Mouse (Mus musculus): ENCODE results near the gene Pstk. TPM values are rescaled to one million over a fixed set of nuclear protein-coding genes. Genes with fewer than 3 reads are reported as not detected.
A peak's percentile ranks its signal among the peaks of the same experiment; 100 is the strongest.

Gene Pstk
- polyA plus RNA-seq, 1 experiment from 2014 or later, result 52.2 TPM

DNA sequence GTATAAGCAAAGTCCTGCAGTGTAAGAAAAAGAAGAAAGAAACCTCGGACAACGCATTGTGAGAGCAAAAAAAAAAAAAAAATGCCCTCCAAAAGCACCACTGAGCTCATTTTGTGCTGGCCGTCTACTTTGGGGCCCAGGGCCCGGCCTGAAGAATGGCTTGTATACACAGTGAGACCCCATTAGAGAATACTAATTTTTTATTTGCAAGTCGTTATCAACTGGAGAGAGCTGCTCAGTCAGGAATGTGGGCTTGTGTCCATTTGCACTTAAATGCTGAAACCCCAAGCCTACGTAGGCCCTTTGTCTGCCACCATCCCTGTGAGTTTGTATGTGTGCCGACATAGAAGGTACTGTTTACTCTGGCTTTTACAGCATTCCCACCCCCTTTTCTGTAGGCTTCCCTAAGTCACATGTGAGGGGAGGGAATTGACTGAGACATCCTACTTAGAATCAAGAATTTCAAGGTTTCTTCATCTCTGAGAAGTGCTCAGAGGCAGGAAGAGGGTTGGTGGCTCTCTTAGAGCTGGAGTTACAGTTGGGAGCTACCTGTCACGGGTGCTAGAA lies 33.4 kb upstream of the Pstk start:
- no peak overlapping the region for H3K27ac ChIP-seq (replicated peaks)

GRCm38 (mm10) chr7:131345856-131346541 lies 24.9 kb upstream of the Pstk start:
- DNase-seq (ENCODE audit: low spot score), result no peak

More for the DNA sequence above, 33.4 kb upstream of the Pstk start:
- 31% methylated on average over 8 of the region's 8 CpGs for WGBS
- Histone ChIP-seq H3K4me3 (ENCODE audit: low read depth, low read length) (no peak overlapping the region), H3K4me2 (replicated peaks; ENCODE audit: low read depth) (no peak overlapping the region), H3K27me3 (ENCODE audit: control insufficient read depth, insufficient read depth, low read length) (no peaks in the 10 kb centered on the region), H3K9me3 (ENCODE audit: control insufficient read depth, low read length) (no peaks in the 10 kb centered on the region), H3K36me3 (ENCODE audit: control insufficient read depth, insufficient read depth, low read length) (no peaks in the 10 kb centered on the region), H3K9ac (ENCODE audit: low read length) (no peak overlapping the region), H3K4me1 (replicated peaks; ENCODE audit: control insufficient read depth, insufficient read depth) (no peaks in the 10 kb centered on the region)
- TF ChIP-seq CTCF (IDR thresholded peaks at IDR 0.05; ENCODE audit: low read depth), result no peak
- TF ChIP-seq EP300 (optimal IDR thresholded peaks at IDR 0.05), result no peak
- ATAC-seq (ENCODE audit: low FRiP score, low TSS enrichment), result no peak
- DNase-seq (ENCODE audit: low spot score), result no peak

DNA sequence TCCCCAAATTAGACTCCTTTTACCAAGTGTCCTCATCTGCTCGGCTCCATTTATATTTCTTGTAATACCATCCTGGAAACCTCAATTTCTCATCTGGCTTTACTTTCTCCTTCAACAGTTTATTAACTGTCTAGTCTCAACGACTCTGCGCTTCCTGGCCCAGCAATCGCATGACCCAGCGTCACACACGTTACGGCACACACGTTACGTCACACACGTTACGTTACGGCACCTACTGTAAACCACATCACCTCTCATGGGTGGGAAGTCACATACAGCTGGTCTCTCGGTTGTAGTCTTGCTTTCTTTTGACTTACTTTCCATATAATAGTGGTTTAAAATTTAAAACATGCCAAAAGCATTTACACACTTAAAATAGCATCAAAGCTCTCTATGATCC lies 14.8 kb upstream of the Pstk start:
- Histone ChIP-seq H3K27me3 (ENCODE audit: control insufficient read depth, insufficient read depth, low read length) (no peaks in the 10 kb centered on the region), H3K36me3 (ENCODE audit: control insufficient read depth, insufficient read depth, low read length) (peaks cover 11% of the 10 kb centered on the region; the same call in 1 of the 2 replicates), H3K4me2 (replicated peaks; ENCODE audit: low read depth) (no peak overlapping the region), H3K9me3 (ENCODE audit: control insufficient read depth, low read length) (no peaks in the 10 kb centered on the region), H3K9ac (ENCODE audit: low read length) (no peak overlapping the region), H3K27ac (replicated peaks) (no peak overlapping the region), H3K4me1 (replicated peaks; ENCODE audit: control insufficient read depth, insufficient read depth) (no peaks in the 10 kb centered on the region), H3K4me3 (ENCODE audit: low read depth, low read length) (no peak overlapping the region)
- WGBS, result 97% methylated on average over 13 of the region's 13 CpGs
- DNase-seq (ENCODE audit: low spot score) (no peak), ATAC-seq (ENCODE audit: low FRiP score, low TSS enrichment) (no peak)
- TF ChIP-seq CTCF (IDR thresholded peaks at IDR 0.05; ENCODE audit: low read depth), result no peak
- no peak for TF ChIP-seq EP300 (optimal IDR thresholded peaks at IDR 0.05)

More at GRCm38 (mm10) chr7:131345856-131346541, 24.9 kb upstream of the Pstk start:
- Histone ChIP-seq H3K4me2 (replicated peaks; ENCODE audit: low read depth) (no peak overlapping the region), H3K27ac (replicated peaks) (no peak overlapping the region), H3K27me3 (ENCODE audit: control insufficient read depth, insufficient read depth, low read length) (no peaks in the 10 kb centered on the region), H3K4me3 (ENCODE audit: low read depth, low read length) (no peak overlapping the region), H3K4me1 (replicated peaks; ENCODE audit: control insufficient read depth, insufficient read depth) (no peaks in the 10 kb centered on the region), H3K9me3 (ENCODE audit: control insufficient read depth, low read length) (no peaks in the 10 kb centered on the region), H3K9ac (ENCODE audit: low read length) (no peak overlapping the region), H3K36me3 (ENCODE audit: control insufficient read depth, insufficient read depth, low read length) (peaks cover 12% of the 10 kb centered on the region)
- WGBS, result 74% methylated on average over 7 of the region's 7 CpGs
- no peak for ATAC-seq (ENCODE audit: low FRiP score, low TSS enrichment)
- TF ChIP-seq EP300 (optimal IDR thresholded peaks at IDR 0.05) (no peak), CTCF (IDR thresholded peaks at IDR 0.05; ENCODE audit: low read depth) (no peak)

DNA sequence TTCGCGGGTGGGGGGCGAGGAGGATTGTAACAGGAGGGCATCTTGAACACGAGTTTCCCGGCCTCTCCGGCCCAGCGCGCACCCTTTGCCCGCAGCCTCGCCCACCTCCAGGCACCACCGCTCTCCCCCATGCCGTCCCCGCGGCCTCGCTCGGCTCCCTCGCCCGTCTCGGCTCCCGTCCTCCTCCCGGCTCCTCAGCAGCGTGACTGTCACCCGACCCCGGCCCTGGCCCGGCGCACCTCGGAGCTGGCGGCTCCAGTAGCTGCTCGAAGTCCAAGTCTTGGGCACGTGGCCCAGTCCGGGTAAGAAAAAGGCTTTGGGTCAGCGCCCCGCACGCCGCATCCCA lies 8.7 kb upstream of the Pstk start:
- DNase-seq (ENCODE audit: low spot score) (no peak), ATAC-seq (ENCODE audit: low FRiP score, low TSS enrichment) (peak; percentile 75)
- no peaks in the 10 kb centered on the region for H3K27me3 ChIP-seq (ENCODE audit: control insufficient read depth, insufficient read depth, low read length)
- H3K9ac ChIP-seq (ENCODE audit: low read length), result peak overlapping the region; percentile 90
- H3K4me2 ChIP-seq (replicated peaks; ENCODE audit: low read depth), result peak overlapping the region; percentile 93
- H3K36me3 ChIP-seq (ENCODE audit: control insufficient read depth, insufficient read depth, low read length), result 0 out of 2 replicates have a peak, but pooled peaks cover 4% of the 10 kb centered on the region
- H3K27ac ChIP-seq (replicated peaks), result peak overlapping the region; percentile 86
- no peaks in the 10 kb centered on the region for H3K9me3 ChIP-seq (ENCODE audit: control insufficient read depth, low read length)
- whole genome bisulfite sequencing, result under 1% methylated on average over 33 of the region's 35 CpGs
- TF ChIP-seq CTCF (IDR thresholded peaks at IDR 0.05; ENCODE audit: low read depth) (no peak), EP300 (optimal IDR thresholded peaks at IDR 0.05) (no peak)
- no peaks in the 10 kb centered on the region for H3K4me1 ChIP-seq (replicated peaks; ENCODE audit: control insufficient read depth, insufficient read depth)
- peak overlapping the region; percentile 88 for H3K4me3 ChIP-seq (ENCODE audit: low read depth, low read length)

DNA sequence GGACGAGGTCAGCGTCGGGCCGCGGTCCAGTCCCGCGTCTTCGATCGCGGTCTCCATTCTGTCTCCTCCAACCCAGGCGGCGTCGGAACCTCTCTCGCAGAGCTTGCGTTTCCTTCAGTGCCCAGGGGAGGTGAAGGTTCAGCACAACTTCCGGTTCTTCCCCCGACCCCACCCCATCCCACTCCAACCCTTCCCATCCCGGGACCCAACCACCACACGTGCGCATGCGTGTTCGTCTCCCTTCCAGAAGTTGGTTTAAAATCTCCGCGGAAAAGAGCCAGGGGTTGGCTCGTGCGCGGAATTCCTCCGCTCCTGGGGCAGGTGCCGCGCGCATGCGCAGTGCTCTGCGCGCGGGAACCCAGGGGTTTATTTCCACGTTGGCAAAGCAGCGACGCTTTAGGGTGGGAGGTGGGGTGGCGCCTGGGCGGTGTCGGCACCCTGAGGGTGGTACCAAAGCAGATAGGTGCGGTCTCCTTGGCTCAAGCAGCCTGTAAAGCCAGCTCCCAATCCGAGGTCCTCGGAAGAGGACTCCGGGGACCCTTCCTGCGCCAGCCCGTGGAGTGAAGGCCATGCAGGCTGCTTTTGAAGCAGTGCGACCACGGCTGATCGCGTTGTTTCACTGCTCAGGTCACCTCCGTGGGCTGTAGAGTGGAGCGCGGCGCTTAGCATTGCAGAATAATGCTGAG lies 8.2 kb upstream of the Pstk start, which contains the start of gene 2310057M21Rik:
Gene 2310057M21Rik, minus strand, starts transcription at position 145 of the 686 bp plus-strand sequence.
- peak within 1 kb of the TSS; percentile 90 for H3K27ac ChIP-seq (replicated peaks)
- peak within 1 kb of the TSS; percentile 93 for H3K4me2 ChIP-seq (replicated peaks; ENCODE audit: low read depth)
- ATAC-seq (ENCODE audit: low FRiP score, low TSS enrichment) (peak; percentile 97), DNase-seq (ENCODE audit: low spot score) (peak; percentile 96)
- no peak for TF ChIP-seq EP300 (optimal IDR thresholded peaks at IDR 0.05)
- TF ChIP-seq CTCF (IDR thresholded peaks at IDR 0.05; ENCODE audit: low read depth), result peak; percentile 9; the same call in 1 of the 2 replicates
- peak within 1 kb of the TSS; percentile 90 for H3K9ac ChIP-seq (ENCODE audit: low read length)
- H3K36me3 ChIP-seq (ENCODE audit: control insufficient read depth, insufficient read depth, low read length), result 0 out of 2 replicates have a peak, but pooled peaks cover 2% of the 10 kb centered on the region
- no peaks in the 10 kb centered on the region for H3K9me3 ChIP-seq (ENCODE audit: control insufficient read depth, low read length)
- WGBS, result under 1% methylated on average over 55 of the region's 55 CpGs
- H3K4me1 ChIP-seq (replicated peaks; ENCODE audit: control insufficient read depth, insufficient read depth), result no peaks in the 10 kb centered on the region
- H3K4me3 ChIP-seq (ENCODE audit: low read depth, low read length), result peak within 1 kb of the TSS; percentile 88
- no peaks in the 10 kb centered on the region for H3K27me3 ChIP-seq (ENCODE audit: control insufficient read depth, insufficient read depth, low read length)
